Mouse (Mus musculus): Measurements from ENCODE around the gene Zfyve9.

DNA sequence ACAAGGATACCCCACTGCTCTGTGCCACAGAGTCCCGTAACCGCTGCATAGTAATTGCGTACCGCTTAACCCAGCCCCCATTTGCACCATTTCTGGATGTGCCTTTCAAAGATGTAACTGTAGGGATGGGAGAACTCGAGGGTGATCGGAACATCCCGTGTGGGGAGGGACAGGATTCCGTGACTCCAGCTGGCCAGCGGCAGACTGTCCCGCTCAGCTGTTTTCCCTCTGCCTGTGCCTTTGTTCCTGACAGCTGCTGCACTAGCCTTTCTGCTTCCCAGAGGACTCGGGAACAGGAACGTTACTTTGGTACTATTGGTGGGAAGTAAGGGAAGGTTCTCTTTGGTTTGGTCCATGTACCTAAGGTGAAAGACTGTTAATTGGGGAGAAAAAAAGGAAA is 146.9 kb downstream of the Zfyve9 start:
- TF ChIP-seq POLR2A (IDR thresholded peaks at IDR 0.05; ENCODE audit: low read depth, low read length) (no peak), CTCF (conservative IDR thresholded peaks at IDR 0.05; ENCODE audit: insufficient read depth, insufficient read length, low read depth, low read length) (no peak)

Measured in kidney, adult 2 months (tissue).